Mouse (Mus musculus) CD4-positive, CD25-positive, alpha-beta regulatory T cell, adult 4 months (primary cell): ENCODE results near the gene Brpf3. TPM values are rescaled to one million over a fixed set of nuclear protein-coding genes. Genes with fewer than 3 reads are reported as not detected.
"Not testable (repeated sequence)": the region's sequence is repeated elsewhere in the genome, so short reads cannot be mapped to it uniquely, and the experiment has no call there.

Experiments
- ATAC-seq: one replicate; pipeline ENCODE4 v1.8.0; 2017
- polyA plus RNA-seq, 2 experiments: library from polyadenylated mRNA; unstranded; fragments of 100-300 nt; shearing (Covaris generic); gene quantifications; one replicate each; pipeline ENCODE4 v1.2.1; 2017

Gene Brpf3
- polyA plus RNA-seq: 1 to 10 TPM; 1.1 to 2.2 TPM

DNA sequence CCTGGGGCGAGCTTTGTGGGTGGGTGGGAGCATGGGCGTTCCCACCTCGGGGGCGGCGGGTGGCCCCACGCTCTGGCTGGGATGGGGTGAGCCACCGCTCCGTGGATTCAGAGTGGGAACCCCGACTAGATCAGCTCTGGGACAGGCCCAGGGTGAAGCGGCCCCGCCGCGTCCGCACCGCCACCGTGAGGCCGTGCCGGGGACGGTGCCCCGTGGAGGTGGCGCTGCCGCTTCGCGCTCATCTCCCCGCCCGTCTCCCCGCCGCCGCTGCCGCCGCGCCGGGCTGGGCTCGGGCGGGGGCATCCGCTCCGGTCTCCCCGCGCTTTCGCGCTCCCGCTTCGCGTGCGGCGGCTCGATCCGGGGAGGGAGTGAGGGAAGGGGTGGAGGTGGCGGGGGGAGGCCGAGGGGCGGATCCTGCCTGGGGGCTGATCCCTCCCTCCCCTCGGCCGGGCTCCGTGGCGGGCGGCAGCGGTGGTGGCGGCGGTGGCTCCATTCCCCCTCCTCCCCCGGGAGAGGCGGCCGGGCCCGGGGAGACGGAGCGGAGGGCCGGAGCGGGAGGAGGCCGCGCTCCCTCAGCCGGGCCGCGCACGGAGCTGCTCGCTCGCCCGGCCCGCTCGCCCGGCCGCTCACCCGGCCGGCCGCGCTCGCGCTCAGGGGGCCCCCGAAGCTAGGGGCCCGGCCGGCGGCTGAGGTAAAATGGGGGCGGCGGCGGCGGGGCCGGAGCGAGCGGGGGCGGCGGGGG is at the start of gene Brpf3:
Gene Brpf3 (plus strand): TSS at position 420 of the 742 bp plus-strand sequence.
- peak; percentile 50 for ATAC-seq

GRCm38 (mm10) chr17:28756447-28756846 is 44.4 kb upstream of the Brpf3 start:
- no peak for ATAC-seq

- no peak for ATAC-seq
These were observed 43.4 kb upstream of the Brpf3 start for GRCm38 (mm10) chr17:28757470-28757869.

DNA sequence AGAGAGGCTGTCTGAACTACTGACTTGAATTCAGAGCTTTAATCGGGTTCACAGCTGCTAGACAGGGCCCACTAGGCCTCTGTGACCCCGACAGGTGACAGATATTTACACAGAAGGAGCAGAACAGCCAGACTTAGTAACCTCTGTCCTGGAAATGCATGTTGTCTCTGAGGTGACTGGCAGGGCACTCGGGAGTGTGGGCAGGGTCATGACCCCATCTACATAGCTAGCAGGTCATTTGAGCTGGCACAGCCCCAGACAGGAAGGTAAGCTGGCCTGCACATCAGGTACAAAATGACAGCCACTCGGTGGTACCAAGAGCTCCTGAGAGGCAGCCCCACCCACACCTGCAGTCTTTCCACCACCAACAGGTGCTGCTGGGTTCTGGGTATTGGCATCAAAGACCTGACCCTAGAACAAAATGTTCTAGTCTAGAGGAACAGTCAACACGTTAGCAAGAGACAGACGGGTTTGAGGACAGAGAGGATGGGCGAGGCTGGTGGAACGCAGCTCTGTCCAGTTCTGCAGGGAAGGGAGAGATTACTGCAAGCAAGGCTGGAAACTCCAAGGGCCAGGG is 40.1 kb upstream of the Brpf3 start:
- ATAC-seq: no peak

DNA sequence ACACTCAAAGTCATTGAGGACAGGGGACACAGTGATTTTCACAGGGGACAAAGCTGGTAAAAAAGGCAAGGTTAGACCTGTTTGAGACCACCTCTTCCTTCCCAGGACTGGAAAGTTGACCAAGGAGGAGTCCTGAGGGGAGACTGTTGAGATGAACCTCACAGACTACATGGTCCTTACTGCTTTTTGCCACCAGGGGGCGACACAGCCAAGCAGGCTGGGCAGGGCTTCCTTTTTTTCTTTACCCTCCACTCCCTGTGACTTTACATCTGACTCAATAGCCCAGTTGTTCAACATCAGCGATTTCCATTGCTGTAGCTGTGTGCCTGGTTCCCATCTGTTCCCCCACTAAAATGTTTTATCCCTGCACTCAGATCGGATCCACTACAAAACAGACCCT is 39.0 kb upstream of the Brpf3 start:
- ATAC-seq: peak; percentile 57

GRCm38 (mm10) chr17:28766203-28766602 is 34.7 kb upstream of the Brpf3 start:
- ATAC-seq: no peak

GRCm38 (mm10) chr17:28766781-28767515 is 33.9 kb upstream of the Brpf3 start:
- ATAC-seq: no peak

DNA sequence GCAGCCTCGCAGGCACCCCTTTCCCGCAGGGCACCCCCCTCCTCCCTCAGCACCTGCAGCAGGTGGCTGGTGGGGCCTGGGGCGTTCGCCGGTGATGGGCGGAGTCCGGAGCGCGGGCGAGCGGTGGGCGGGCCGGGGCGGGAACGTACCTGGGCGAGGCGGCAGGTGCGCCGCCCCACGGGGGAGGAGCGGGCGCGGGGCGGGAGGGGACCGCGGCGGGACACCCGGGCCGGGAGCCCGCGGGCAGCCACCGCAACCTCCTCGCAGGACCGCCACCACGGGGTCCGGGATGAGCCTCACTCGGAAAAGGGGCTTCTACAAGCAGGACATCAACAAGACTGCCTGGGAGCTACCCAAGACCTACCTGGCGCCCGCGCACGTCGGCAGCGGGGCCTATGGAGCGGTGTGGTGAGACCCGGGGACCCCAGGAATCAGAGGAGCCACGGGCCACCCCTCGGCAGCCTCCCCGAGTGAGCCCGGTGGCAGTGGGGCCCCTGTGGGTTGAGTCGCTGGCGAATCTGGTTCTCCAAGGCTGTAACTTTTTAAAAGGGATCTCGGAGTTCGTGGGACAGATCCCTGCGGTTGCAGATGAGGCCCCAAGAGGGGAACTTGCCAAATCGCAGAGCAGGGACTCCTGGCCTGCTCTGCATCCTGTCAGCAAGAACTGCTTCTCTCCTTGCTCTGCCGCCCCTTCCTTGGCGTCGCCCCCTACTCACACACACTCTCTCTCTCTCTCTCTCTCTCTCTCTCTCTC is 31.6 kb upstream of the Brpf3 start, which contains the start of gene Mapk13:
Gene Mapk13 (plus strand): TSS at position 177 of the 754 bp plus-strand sequence.
- no peak for ATAC-seq

DNA sequence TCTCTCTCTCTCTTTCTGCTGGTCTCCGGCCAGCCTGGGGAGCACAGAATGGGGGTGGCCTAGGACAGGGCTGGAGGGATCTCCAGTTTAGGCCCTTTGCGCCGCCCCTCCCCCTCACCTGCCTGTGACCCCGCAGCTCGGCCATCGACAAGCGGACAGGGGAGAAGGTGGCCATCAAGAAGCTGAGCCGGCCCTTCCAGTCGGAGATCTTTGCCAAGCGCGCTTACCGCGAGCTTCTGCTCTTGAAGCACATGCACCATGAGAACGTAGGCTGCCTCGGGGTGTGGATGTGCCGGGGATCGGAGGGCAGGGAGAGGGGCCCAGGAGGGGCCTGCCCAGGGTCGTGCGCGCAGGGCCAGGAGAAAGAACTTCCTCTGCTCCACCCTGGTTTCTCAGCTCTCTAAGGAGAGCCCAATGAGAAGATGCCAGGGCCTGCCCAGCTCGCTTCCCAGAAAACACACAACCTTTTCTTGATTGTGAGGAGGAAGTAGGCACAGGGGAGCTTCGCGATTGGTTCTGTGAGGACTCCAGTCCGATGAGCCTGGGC is 30.9 kb upstream of the Brpf3 start:
- ATAC-seq: no peak

- ATAC-seq: no peak
These were observed 29.6 kb upstream of the Brpf3 start for GRCm38 (mm10) chr17:28771289-28771688.

GRCm38 (mm10) chr17:28774303-28774702 is 26.6 kb upstream of the Brpf3 start:
- not testable (repeated sequence) for ATAC-seq

DNA sequence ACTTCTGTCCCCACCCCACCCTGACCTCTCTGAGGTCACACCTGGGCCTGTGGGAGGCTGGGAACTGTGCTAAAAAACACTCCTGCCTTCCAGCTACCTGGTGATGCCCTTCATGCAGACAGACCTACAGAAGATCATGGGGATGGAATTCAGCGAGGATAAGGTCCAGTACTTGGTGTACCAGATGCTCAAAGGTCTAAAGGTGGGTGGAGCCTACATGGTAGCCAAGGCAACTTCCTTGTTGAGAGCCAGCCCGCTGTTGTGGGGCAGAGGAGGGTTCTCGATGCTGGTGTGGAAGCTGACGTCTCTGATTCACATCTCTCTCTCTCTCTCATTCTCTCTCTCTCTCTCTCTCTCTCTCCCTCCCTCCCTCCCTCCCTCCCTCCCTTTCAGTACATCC is 25.7 kb upstream of the Brpf3 start:
- ATAC-seq: no peak

DNA sequence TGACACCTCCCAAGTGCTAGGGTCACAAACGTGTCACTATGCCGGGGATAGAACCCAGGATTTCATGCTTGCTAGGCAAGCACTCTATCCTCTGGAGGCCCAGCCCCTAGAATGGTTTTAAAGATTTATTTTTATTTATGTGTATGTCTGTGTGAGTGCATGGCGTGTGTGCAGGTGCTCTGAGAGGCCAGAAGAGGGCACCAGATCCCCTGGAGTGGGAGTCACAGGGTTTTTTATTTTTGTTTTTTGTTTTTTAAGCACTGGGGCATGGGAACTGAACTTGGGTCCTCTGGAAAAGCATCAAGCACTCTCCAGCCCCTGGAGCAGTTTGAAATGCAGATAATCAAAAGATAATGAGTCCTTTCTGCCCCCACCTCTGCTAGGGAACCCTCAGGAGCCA is 24.1 kb upstream of the Brpf3 start:
- ATAC-seq: no peak

DNA sequence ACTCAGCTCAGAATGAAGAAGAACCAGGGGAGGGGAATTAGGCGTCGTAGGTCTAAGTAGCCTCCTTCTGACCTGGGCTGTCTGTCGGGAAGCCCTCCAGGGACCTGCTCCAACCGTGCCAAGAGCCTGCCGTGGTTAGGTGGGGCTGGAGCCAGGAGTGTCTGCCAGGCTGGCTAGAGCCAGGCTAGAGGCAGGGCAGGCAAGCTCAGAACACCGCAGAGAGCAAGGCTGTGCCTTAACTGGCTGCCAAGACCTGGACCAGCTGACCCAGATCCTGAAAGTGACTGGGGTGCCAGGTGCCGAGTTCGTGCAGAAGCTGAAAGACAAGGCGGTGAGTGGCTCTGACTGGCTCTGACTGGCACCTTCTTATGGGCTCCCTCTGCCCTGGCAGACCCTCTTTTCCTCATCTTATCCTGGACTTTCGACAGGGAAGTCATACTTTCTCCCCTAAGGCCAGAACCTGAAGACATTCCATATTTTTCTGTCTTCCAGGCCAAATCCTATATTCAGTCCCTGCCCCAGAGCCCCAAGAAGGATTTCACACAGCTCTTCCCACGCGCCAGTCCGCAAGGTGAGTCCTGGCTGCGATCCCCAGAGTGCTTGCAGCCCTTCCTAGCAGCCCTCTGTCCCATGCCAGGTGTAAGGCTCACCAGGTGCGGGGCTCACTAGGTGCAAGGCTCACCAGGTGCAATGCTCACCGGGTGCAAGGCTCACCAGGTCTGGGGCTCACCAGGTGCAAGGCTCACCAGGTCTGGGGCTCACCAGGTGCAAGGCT is 23.5 kb upstream of the Brpf3 start:
- ATAC-seq: no peak

GRCm38 (mm10) chr17:28779735-28780134 is 21.2 kb upstream of the Brpf3 start:
- no peak for ATAC-seq

DNA sequence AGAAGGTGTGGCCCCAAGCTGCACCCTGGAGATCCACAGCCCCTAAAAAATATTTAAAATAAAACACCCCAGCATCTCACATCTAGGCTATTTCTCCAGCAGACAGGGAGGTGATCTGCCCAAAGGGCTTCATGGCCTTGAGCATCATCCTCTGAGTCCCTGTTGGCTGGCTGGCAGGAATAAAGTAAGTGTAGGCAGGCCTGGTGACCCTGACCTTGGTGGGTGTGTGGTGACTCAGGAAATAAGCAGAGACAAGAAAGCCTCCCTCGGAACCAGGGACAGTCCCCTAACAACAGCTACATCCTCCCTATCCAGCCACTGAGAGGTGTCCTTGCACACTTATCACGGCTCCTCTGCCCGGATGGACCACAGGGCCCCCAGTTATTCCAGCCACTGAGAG is 20.1 kb upstream of the Brpf3 start:
- ATAC-seq: peak; percentile 43

GRCm38 (mm10) chr17:28781290-28782045 is 19.4 kb upstream of the Brpf3 start:
- ATAC-seq: no peak

DNA sequence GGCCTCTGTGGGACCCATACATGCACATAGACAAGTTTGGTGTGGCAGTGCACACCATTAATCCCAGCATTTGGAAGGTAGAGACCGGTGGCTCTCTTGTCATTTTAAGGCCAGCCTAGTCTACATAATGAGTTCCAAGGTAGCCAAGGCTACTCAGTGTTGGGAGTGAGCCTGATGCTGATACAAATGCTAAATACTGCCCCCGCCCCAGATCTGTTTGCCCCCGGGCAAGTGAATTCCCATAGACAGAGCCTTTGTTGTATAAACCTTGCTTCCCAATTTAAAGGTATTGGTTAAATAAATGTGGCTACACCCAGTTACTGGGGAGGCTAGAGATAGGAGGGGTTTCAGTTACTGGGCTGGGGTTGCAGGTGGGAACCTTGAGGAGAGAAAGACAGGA is 15.9 kb upstream of the Brpf3 start:
- ATAC-seq: no peak

GRCm38 (mm10) chr17:28787507-28787906 is 13.4 kb upstream of the Brpf3 start:
- ATAC-seq: no peak

GRCm38 (mm10) chr17:28797031-28797430 is 3.9 kb upstream of the Brpf3 start:
- no peak for ATAC-seq
